Mouse (Mus musculus) forebrain, embryonic 15.5 days (tissue): ENCODE measurements at regions not wholly inside any gene's neighbourhood (a gene's known extent, or its start where the extent isn't known, plus 50 kb on each side); places are given as distances from the start of the nearest gene placed in this dataset.

Experiments used
- ATAC-seq: fragments of 200-750 bp; cut with Nextera tagmentation; replicated peaks from 2 replicates; pipeline ENCODE4 v1.8.0; 2017; ENCODE audit warnings: mild to moderate bottlenecking, moderate TSS enrichment, moderate library complexity
- H3K27ac ChIP-seq: fragments of 300-500 bp; sonication (generic); replicated peaks from 2 replicates; pipeline ENCODE4 v1.5.1; 2015; ENCODE audit warnings: mild to moderate bottlenecking, inconsistent platforms
- H3K27me3 ChIP-seq: fragments of 300-500 bp; sonication (generic); 2 replicates; pipeline ENCODE4 v1.6.1; 2015; ENCODE audit warnings: inconsistent platforms
- H3K36me3 ChIP-seq: fragments of 300-500 bp; sonication (generic); 2 replicates; pipeline ENCODE4 v1.6.1; 2015; ENCODE audit warnings: mild to moderate bottlenecking, inconsistent platforms
- H3K4me1 ChIP-seq: fragments of 300-500 bp; sonication (generic); 2 replicates; pipeline ENCODE4 v1.6.1; 2015; ENCODE audit warnings: inconsistent platforms
- H3K4me2 ChIP-seq: fragments of 300-500 bp; sonication (generic); replicated peaks from 2 replicates; pipeline ENCODE4 v1.6.1; 2015; ENCODE audit warnings: mild to moderate bottlenecking, inconsistent platforms
- H3K4me3 ChIP-seq: fragments of 300-500 bp; sonication (generic); 2 replicates; pipeline ENCODE4 v1.5.1; 2015; ENCODE audit warnings: mild to moderate bottlenecking, inconsistent platforms
- H3K9ac ChIP-seq: fragments of 300-500 bp; sonication (generic); replicated peaks from 2 replicates; pipeline ENCODE4 v1.6.1; 2015; ENCODE audit warnings: mild to moderate bottlenecking, inconsistent platforms
- H3K9me3 ChIP-seq: fragments of 300-500 bp; sonication (generic); 2 replicates; pipeline ENCODE4 v1.6.1; 2016; ENCODE audit warnings: inconsistent platforms
- WGBS: fragments of 180-500 bp; shearing (Covaris S2); methylation state at CpG from one replicate; pipeline ENCODE4 v1.1.7; 2015; ENCODE audit warnings: mixed read lengths; 5-methylcytosine and 5-hydroxymethylcytosine counted together

- no peaks in the 10 kb centered on the region for H3K36me3 ChIP-seq
- H3K4me1 ChIP-seq: peaks cover 7% of the 10 kb centered on the region
- no peak overlapping the region for H3K4me2 ChIP-seq
- H3K27me3 ChIP-seq: no peaks in the 10 kb centered on the region
- WGBS: 6% methylated on average over 4 of the region's 4 CpGs
- H3K4me3 ChIP-seq: no peak overlapping the region
- no peaks in the 10 kb centered on the region for H3K9me3 ChIP-seq
- H3K9ac ChIP-seq: no peak overlapping the region
- peak; percentile 54 for ATAC-seq
- H3K27ac ChIP-seq: no peak overlapping the region
Measured at GRCm38 (mm10) chr8:35196189-35196588, 569.4 kb upstream of the Gm19410 start.

- no peaks in the 10 kb centered on the region for H3K9me3 ChIP-seq
- 57% methylated on average over 2 of the region's 2 CpGs for WGBS
- no peak overlapping the region for H3K27ac ChIP-seq
- no peaks in the 10 kb centered on the region for H3K36me3 ChIP-seq
- no peak overlapping the region for H3K4me3 ChIP-seq
- no peak overlapping the region for H3K9ac ChIP-seq
- H3K27me3 ChIP-seq: no peaks in the 10 kb centered on the region
- peaks cover 3% of the 10 kb centered on the region; the same call in 1 of the 2 replicates for H3K4me1 ChIP-seq
- ATAC-seq: no peak
- no peak overlapping the region for H3K4me2 ChIP-seq
Measured at GRCm38 (mm10) chr8:35198766-35199165, 566.8 kb upstream of the Gm19410 start.

- no peak overlapping the region for H3K4me2 ChIP-seq
- no peak overlapping the region for H3K9ac ChIP-seq
- H3K27me3 ChIP-seq: no peaks in the 10 kb centered on the region
- ATAC-seq: no peak
- no peak overlapping the region for H3K4me3 ChIP-seq
- 69% methylated on average over 12 of the region's 12 CpGs for WGBS
- H3K9me3 ChIP-seq: no peaks in the 10 kb centered on the region
- no peaks in the 10 kb centered on the region for H3K36me3 ChIP-seq
- H3K4me1 ChIP-seq: no peaks in the 10 kb centered on the region; the same call in 1 of the 2 replicates
- no peak overlapping the region for H3K27ac ChIP-seq
Measured at GRCm38 (mm10) chr8:35201416-35201815, 564.2 kb upstream of the Gm19410 start.

GRCm38 (mm10) chr8:35204971-35205370 is 560.6 kb upstream of the Gm19410 start:
- Histone ChIP-seq H3K4me2 (no peak overlapping the region), H3K4me1 (no peaks in the 10 kb centered on the region), H3K27me3 (no peaks in the 10 kb centered on the region), H3K4me3 (no peak overlapping the region), H3K9ac (no peak overlapping the region), H3K27ac (no peak overlapping the region), H3K36me3 (no peaks in the 10 kb centered on the region), H3K9me3 (no peaks in the 10 kb centered on the region)
- no peak for ATAC-seq
- WGBS: 74% methylated on average over 15 of the region's 15 CpGs

- no peaks in the 10 kb centered on the region for H3K9me3 ChIP-seq
- ATAC-seq: no peak
- no peak overlapping the region for H3K27ac ChIP-seq
- 20% methylated on average over 8 of the region's 8 CpGs for WGBS
- no peak overlapping the region for H3K4me2 ChIP-seq
- H3K4me3 ChIP-seq: no peak overlapping the region
- H3K27me3 ChIP-seq: no peaks in the 10 kb centered on the region
- no peak overlapping the region for H3K9ac ChIP-seq
- no peaks in the 10 kb centered on the region for H3K4me1 ChIP-seq
- H3K36me3 ChIP-seq: no peaks in the 10 kb centered on the region
Measured at GRCm38 (mm10) chr8:35205536-35205935, 560.1 kb upstream of the Gm19410 start.

- no peak overlapping the region for H3K9ac ChIP-seq
- no peak overlapping the region for H3K4me2 ChIP-seq
- no peak overlapping the region for H3K27ac ChIP-seq
- no peaks in the 10 kb centered on the region for H3K27me3 ChIP-seq
- WGBS: 62% methylated on average over 6 of the region's 6 CpGs
- no peaks in the 10 kb centered on the region for H3K36me3 ChIP-seq
- no peak for ATAC-seq
- H3K4me3 ChIP-seq: no peak overlapping the region
- H3K4me1 ChIP-seq: no peaks in the 10 kb centered on the region
- no peaks in the 10 kb centered on the region for H3K9me3 ChIP-seq
Measured at GRCm38 (mm10) chr8:35206271-35206670, 559.3 kb upstream of the Gm19410 start.

GRCm38 (mm10) chr8:35208357-35208756 is 557.2 kb upstream of the Gm19410 start:
- H3K36me3 ChIP-seq: no peaks in the 10 kb centered on the region
- H3K4me2 ChIP-seq: no peak overlapping the region
- no peaks in the 10 kb centered on the region for H3K27me3 ChIP-seq
- ATAC-seq: no peak
- H3K4me1 ChIP-seq: no peaks in the 10 kb centered on the region
- H3K4me3 ChIP-seq: no peak overlapping the region
- no peak overlapping the region for H3K9ac ChIP-seq
- WGBS: 86% methylated on average over 5 of the region's 5 CpGs
- no peaks in the 10 kb centered on the region for H3K9me3 ChIP-seq
- no peak overlapping the region for H3K27ac ChIP-seq

- H3K36me3 ChIP-seq: no peaks in the 10 kb centered on the region
- H3K4me2 ChIP-seq: no peak overlapping the region
- no peak overlapping the region for H3K4me3 ChIP-seq
- no peaks in the 10 kb centered on the region for H3K4me1 ChIP-seq
- H3K9me3 ChIP-seq: no peaks in the 10 kb centered on the region
- no peak overlapping the region for H3K9ac ChIP-seq
- no peaks in the 10 kb centered on the region for H3K27me3 ChIP-seq
- H3K27ac ChIP-seq: no peak overlapping the region
- WGBS: 78% methylated on average over 10 of the region's 10 CpGs
- ATAC-seq: no peak
Measured at GRCm38 (mm10) chr8:35211506-35212452, 553.8 kb upstream of the Gm19410 start.

- Histone ChIP-seq H3K9me3 (no peaks in the 10 kb centered on the region), H3K27me3 (no peaks in the 10 kb centered on the region), H3K4me1 (no peaks in the 10 kb centered on the region), H3K4me3 (no peak overlapping the region), H3K27ac (no peak overlapping the region), H3K36me3 (no peaks in the 10 kb centered on the region), H3K4me2 (no peak overlapping the region), H3K9ac (no peak overlapping the region)
- 72% methylated on average over 3 of the region's 3 CpGs for WGBS
- ATAC-seq: no peak
Measured at GRCm38 (mm10) chr8:35213515-35213914, 552.1 kb upstream of the Gm19410 start.

- Histone ChIP-seq H3K4me2 (no peak overlapping the region), H3K27ac (no peak overlapping the region), H3K9me3 (no peaks in the 10 kb centered on the region), H3K4me1 (no peaks in the 10 kb centered on the region), H3K4me3 (no peak overlapping the region), H3K36me3 (no peaks in the 10 kb centered on the region), H3K27me3 (no peaks in the 10 kb centered on the region), H3K9ac (no peak overlapping the region)
- WGBS: 83% methylated on average over 11 of the region's 11 CpGs
- ATAC-seq: no peak
Measured at GRCm38 (mm10) chr8:35217604-35218003, 548.0 kb upstream of the Gm19410 start.

- Histone ChIP-seq H3K36me3 (no peaks in the 10 kb centered on the region), H3K9ac (no peak overlapping the region), H3K27me3 (no peaks in the 10 kb centered on the region), H3K9me3 (no peaks in the 10 kb centered on the region), H3K4me1 (no peaks in the 10 kb centered on the region), H3K4me3 (no peak overlapping the region), H3K4me2 (no peak overlapping the region), H3K27ac (no peak overlapping the region)
- 90% methylated on average over 4 of the region's 4 CpGs for WGBS
- ATAC-seq: no peak
Measured at GRCm38 (mm10) chr8:35218327-35218726, 547.3 kb upstream of the Gm19410 start.

- no peak for ATAC-seq
- 85% methylated on average over 18 of the region's 18 CpGs for WGBS
Measured at GRCm38 (mm10) chr8:35224053-35224924, 541.3 kb upstream of the Gm19410 start.

More at GRCm38 (mm10) chr8:35224053-35224924, 541.3 kb upstream of the Gm19410 start:
- no peak overlapping the region for H3K27ac ChIP-seq
- no peak overlapping the region for H3K9ac ChIP-seq
- H3K27me3 ChIP-seq: no peaks in the 10 kb centered on the region
- no peaks in the 10 kb centered on the region for H3K36me3 ChIP-seq
- no peaks in the 10 kb centered on the region for H3K9me3 ChIP-seq
- no peak overlapping the region for H3K4me2 ChIP-seq
- 0 out of 2 replicates have a peak, but pooled peaks cover 3% of the 10 kb centered on the region for H3K4me1 ChIP-seq
- H3K4me3 ChIP-seq: no peak overlapping the region
